8 mouse cellular contexts compared by ENCODE assay signal in genomic region chrX:134686739-134687171, GRCm38 (mm10). TPM values are rescaled to one million over a fixed set of nuclear protein-coding genes. Genes with fewer than 3 reads are reported as not detected.
A peak's percentile ranks its signal among the peaks of the same experiment; 100 is the strongest.
DNase-seq lines count a peak whose midpoint lies in the region; ATAC-seq lines count a peak whose summit lies in the region.

No protein-coding gene starts in this region.

- H3K36me3 ChIP-seq in kidney, embryonic 16.5 days (ENCODE audit: insufficient read depth, low read length): peaks cover 28% of the 10 kb centered on the region; the same call in 1 of the 2 replicates
- H3K36me3 ChIP-seq in lung, embryonic 15.5 days: peaks cover 24% of the 10 kb centered on the region; the same call in 1 of the 2 replicates

- H3K4me3 ChIP-seq in kidney, embryonic 16.5 days (ENCODE audit: low read length): peak overlapping the region; percentile 60
- H3K4me3 ChIP-seq in lung, embryonic 15.5 days: peak overlapping the region; percentile 55

- peaks cover 11% of the 10 kb centered on the region; the same call in 1 of the 2 replicates for H3K27me3 ChIP-seq in kidney, embryonic 16.5 days (ENCODE audit: insufficient read depth, low read length)
- no peaks in the 10 kb centered on the region for H3K27me3 ChIP-seq in lung, embryonic 15.5 days

- peak; percentile 60 for DNase-seq in 3T3-L1 (ENCODE audit: low read depth, low spot score)
- DNase-seq in B cell, adult 2 months: peak; percentile 19 to 25
- DNase-seq in cerebellum, adult 11-12 months: peak; percentile 48
- peak; percentile 40 for DNase-seq in forelimb bud, embryonic 11.5 days (ENCODE audit: low read depth, low spot score)
- DNase-seq in right cerebral cortex, adult 2 months (ENCODE audit: low spot score in 2 of 2): peak; percentile 17 to 19
- DNase-seq in urinary bladder, adult 18-20 months (ENCODE audit: low spot score in 2 of 2): no peak

- 20% methylated on average over 15 of the region's 16 CpGs for WGBS in kidney, embryonic 16.5 days
- 9% methylated on average over 16 of the region's 16 CpGs for WGBS in lung, embryonic 15.5 days

- peak overlapping the region; percentile 77 for H3K9ac ChIP-seq in kidney, embryonic 16.5 days (replicated peaks; ENCODE audit: low read length)
- peak overlapping the region; percentile 60 for H3K9ac ChIP-seq in lung, embryonic 15.5 days

- H3K9me3 ChIP-seq in kidney, embryonic 16.5 days (ENCODE audit: low read length): no peaks in the 10 kb centered on the region
- no peaks in the 10 kb centered on the region for H3K9me3 ChIP-seq in lung, embryonic 15.5 days

- no peaks in the 10 kb centered on the region; the same call in 1 of the 2 replicates for H3K4me1 ChIP-seq in kidney, embryonic 16.5 days (ENCODE audit: insufficient read depth, low read length)
- H3K4me1 ChIP-seq in lung, embryonic 15.5 days: no peaks in the 10 kb centered on the region; the same call in 1 of the 2 replicates

- H3K4me2 ChIP-seq in kidney, embryonic 16.5 days (replicated peaks; ENCODE audit: low read depth, low read length): peak overlapping the region; percentile 47
- H3K4me2 ChIP-seq in lung, embryonic 15.5 days: peak overlapping the region; percentile 52

- peak; percentile 60; the same call in 1 of the 2 replicates for ATAC-seq in kidney, embryonic 16.5 days (ENCODE audit: low FRiP score, low TSS enrichment)
- peak; percentile 72 for ATAC-seq in lung, embryonic 15.5 days (ENCODE audit: borderline replicate concordance, extremely low read depth, low FRiP score, low TSS enrichment)

- H3K27ac ChIP-seq in kidney, embryonic 16.5 days (ENCODE audit: low read length): peak overlapping the region; percentile 89
- peak overlapping the region; percentile 89 for H3K27ac ChIP-seq in lung, embryonic 15.5 days

RNA-seq across cellular contexts. Expression of gene Armcx4, which starts 0.4 kb away (rescaled TPM):
- polyA plus RNA-seq in kidney, embryonic 16.5 days (2015; fragmentation: Nextera tagmentation; extraction: Ambion mirVana): 4.0 and 4.4 TPM in 2 replicates
- 5.8 and 6.1 TPM in 2 replicates for polyA plus RNA-seq in lung, embryonic 15.5 days (2015; fragmentation: Nextera tagmentation; extraction: Ambion mirVana)

RNA-seq across cellular contexts. Expression of gene Armcx1, which starts 31.0 kb away (rescaled TPM):
- 53.4 and 59.0 TPM in 2 replicates for polyA plus RNA-seq in kidney, embryonic 16.5 days (2015; fragmentation: Nextera tagmentation; extraction: Ambion mirVana)
- polyA plus RNA-seq in lung, embryonic 15.5 days (2015; fragmentation: Nextera tagmentation; extraction: Ambion mirVana): 49.0 and 52.6 TPM in 2 replicates

Comparison
In these comparisons a context has a peak if more than half of its experiments do, and no peak if none do; other contexts are left out.
1. DNase-seq: peak in 3T3-L1 (single experiment), B cell, adult 2 months (2 of 2), cerebellum, adult 11-12 months (single experiment), forelimb bud, embryonic 11.5 days (single experiment) and right cerebral cortex, adult 2 months (2 of 2); none in urinary bladder, adult 18-20 months (0 of 2).